Comparison of ENCODE assay signal across 13 mouse cellular contexts in genomic region chr13:54755201-54755830, GRCm38 (mm10). TPM values are rescaled to one million over a fixed set of nuclear protein-coding genes. Genes with fewer than 3 reads are reported as not detected.
DNase-seq lines count a peak whose midpoint lies in the region.
"Had no signal": no experiment of that assay in that cellular context is flagged by ENCODE, and none has a peak within 500 bp of the region (broad histone marks: within the 10 kb centered on the region; RNA-seq: fewer than 3 reads in every experiment).

No protein-coding gene starts in this region.

- intact Hi-C loops in left cerebral cortex, postnatal 4 days (cut with DNase I): no loop called here
- intact Hi-C loops in heart, postnatal 25 days (cut with DNase I): no loop called here

- peak; percentile 58 for DNase-seq in cerebellum, adult 9-10 months
- DNase-seq in cerebellum, adult 11 months: no peak
- peak; percentile 72 for DNase-seq in right cerebral cortex, adult 18-20 months
- no peak for DNase-seq in right cerebral cortex, postnatal 14 days
- peak; percentile 47 for DNase-seq in left cerebral cortex, postnatal 4 days
- peak; percentile 89 for DNase-seq in telencephalon, adult 2 months (ENCODE audit: low read depth, low spot score)
- no peak for DNase-seq in urinary bladder, postnatal 4 days (ENCODE audit: low spot score in 2 of 2)
- DNase-seq in heart, postnatal 25 days (ENCODE audit: low spot score): no peak
- DNase-seq: heart, postnatal 10 days; kidney, adult 8-10 months had no signal

RNA-seq across cellular contexts. Expression of gene Gprin1, which starts 5.6 kb away (rescaled TPM):
- total RNA-seq in left cerebral cortex, postnatal 4 days (2021): 100 to 1,000 TPM; 277 to 278 TPM
- not detected for total RNA-seq in heart, postnatal 25 days (2021)
- total RNA-seq: granulocyte monocyte progenitor cell, adult 5-6 weeks had no signal

RNA-seq across cellular contexts. Expression of gene Sncb, which starts 11.1 kb away (rescaled TPM):
- total RNA-seq in left cerebral cortex, postnatal 4 days (2021): 100 to 1,000 TPM; 331 to 383 TPM
- not detected for total RNA-seq in heart, postnatal 25 days (2021)
- total RNA-seq: ES-E14; granulocyte monocyte progenitor cell, adult 5-6 weeks; heart, postnatal 10 days had no signal

RNA-seq across cellular contexts. Expression of gene Eif4e1b, which starts 28.5 kb away (rescaled TPM):
- not detected for total RNA-seq in left cerebral cortex, postnatal 4 days (2021)
- not detected for total RNA-seq in heart, postnatal 25 days (2021)
- total RNA-seq: granulocyte monocyte progenitor cell, adult 5-6 weeks; heart, postnatal 10 days; layer of hippocampus, postnatal 10 days had no signal

RNA-seq across cellular contexts. Expression of gene Tspan17, which starts 33.9 kb away (rescaled TPM):
- 10 to 100 TPM; 41.2 to 63.8 TPM for total RNA-seq in left cerebral cortex, postnatal 4 days (2021)
- 10 to 100 TPM in 1 of 2 experiments, 1 to 10 TPM in 1; 8.6 to 12.3 TPM for total RNA-seq in heart, postnatal 25 days (2021)

RNA-seq across cellular contexts. Expression of gene Cdhr2, which starts 54.1 kb away (rescaled TPM):
- total RNA-seq in left cerebral cortex, postnatal 4 days (2021): under 1 TPM; 0.12 to 0.26 TPM
- total RNA-seq in heart, postnatal 25 days (2021): not detected
- total RNA-seq: granulocyte monocyte progenitor cell, adult 5-6 weeks; heart, postnatal 10 days had no signal

Comparison
In these comparisons a context has a peak if more than half of its experiments do, and no peak if none do; other contexts are left out.
1. DNase-seq: peak in cerebellum, adult 9-10 months (single experiment), right cerebral cortex, adult 18-20 months (single experiment), left cerebral cortex, postnatal 4 days (single experiment) and telencephalon, adult 2 months (single experiment); none in cerebellum, adult 11 months (single experiment), right cerebral cortex, postnatal 14 days (single experiment), urinary bladder, postnatal 4 days (0 of 2) and heart, postnatal 25 days (single experiment).
2. RNA of gene Gprin1, which starts 5.6 kb away (total RNA-seq): 277 to 278 TPM in left cerebral cortex, postnatal 4 days; not detected in heart, postnatal 25 days; every median in the first group is over 100 times any median in the second.
3. RNA of gene Sncb, which starts 11.1 kb away (total RNA-seq): 331 to 383 TPM in left cerebral cortex, postnatal 4 days; not detected in heart, postnatal 25 days; every median in the first group is over 100 times any median in the second.